Mouse (Mus musculus): ENCODE results near the gene Prkg1. TPM values are rescaled to one million over a fixed set of nuclear protein-coding genes. Genes with fewer than 3 reads are reported as not detected.
A peak's percentile ranks its signal among the peaks of the same experiment; 100 is the strongest.

Prkg1 gene
- total and polyA plus RNA-seq, 3 experiments = 2.2 to 13.6 (median 11.0) TPM

DNA sequence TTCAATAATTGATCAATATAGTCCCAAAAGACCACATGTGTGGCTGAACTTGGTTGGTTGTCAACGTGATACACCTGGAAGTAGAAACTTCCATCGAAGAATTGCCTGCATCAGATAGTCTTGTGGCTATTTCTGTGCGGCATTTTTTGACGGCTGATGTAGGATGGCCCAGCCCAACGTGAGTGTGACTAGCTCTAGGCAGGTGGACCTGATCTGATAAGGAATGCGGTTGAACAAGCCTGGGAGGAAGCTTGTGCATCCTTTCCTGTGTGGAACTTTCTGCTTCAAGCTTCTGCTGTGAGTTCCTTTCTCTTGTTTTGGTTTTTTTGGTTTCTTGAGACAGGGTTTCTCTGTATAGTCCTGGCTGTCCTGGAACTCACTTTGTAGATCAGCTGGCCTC, 660.1 kb downstream of the Prkg1 start:
- H3K79me2 ChIP-seq (replicated peaks; ENCODE audit: control insufficient read depth, insufficient read depth, low read length) = no peaks in the 10 kb centered on the region
- intact Hi-C loops (cut with DNase I) = no loop called here
- TF ChIP-seq POLR2A (IDR thresholded peaks at IDR 0.05; ENCODE audit: insufficient read depth, low read depth, low read length) (no peak), CTCF (IDR thresholded peaks at IDR 0.05) (no peak), EP300 (IDR thresholded peaks at IDR 0.05; ENCODE audit: insufficient read depth, low read depth, low read length) (no peak)
- no peak overlapping the region for H3K27ac ChIP-seq
- no peaks in the 10 kb centered on the region for H3K36me3 ChIP-seq (ENCODE audit: control insufficient read depth, insufficient read depth, low read length)
- no peak for DNase-seq
- H3K4me3 ChIP-seq = no peak overlapping the region
- WGBS = 72% methylated on average over 6 of the region's 6 CpGs
- no peaks in the 10 kb centered on the region for H3K27me3 ChIP-seq (ENCODE audit: control insufficient read depth, insufficient read depth, low read length)
- no peaks in the 10 kb centered on the region for H3K4me1 ChIP-seq (ENCODE audit: control insufficient read depth, insufficient read depth, low read length)
- no peak overlapping the region for H3K9ac ChIP-seq (ENCODE audit: low read depth, low read length)

GRCm38 (mm10) chr19:31099369-31099768, 665.5 kb downstream of the Prkg1 start:
- TF ChIP-seq POLR2A (IDR thresholded peaks at IDR 0.05; ENCODE audit: insufficient read depth, low read depth, low read length) = no peak
- TF ChIP-seq CTCF (IDR thresholded peaks at IDR 0.05) = no peak
- TF ChIP-seq EP300 (IDR thresholded peaks at IDR 0.05; ENCODE audit: insufficient read depth, low read depth, low read length) = no peak
- WGBS = 22% methylated on average over 3 of the region's 3 CpGs
- Histone ChIP-seq H3K4me1 (ENCODE audit: control insufficient read depth, insufficient read depth, low read length) (no peaks in the 10 kb centered on the region), H3K36me3 (ENCODE audit: control insufficient read depth, insufficient read depth, low read length) (no peaks in the 10 kb centered on the region), H3K79me2 (replicated peaks; ENCODE audit: control insufficient read depth, insufficient read depth, low read length) (no peaks in the 10 kb centered on the region), H3K4me3 (no peak overlapping the region), H3K9ac (ENCODE audit: low read depth, low read length) (no peak overlapping the region), H3K27ac (no peak overlapping the region), H3K27me3 (ENCODE audit: control insufficient read depth, insufficient read depth, low read length) (no peaks in the 10 kb centered on the region)
- DNase-seq = no peak
- intact Hi-C loops (cut with DNase I) = no loop called here

GRCm38 (mm10) chr19:31097857-31098256, 667.0 kb downstream of the Prkg1 start:
- Histone ChIP-seq H3K9ac (ENCODE audit: low read depth, low read length) (no peak overlapping the region), H3K4me3 (no peak overlapping the region), H3K79me2 (replicated peaks; ENCODE audit: control insufficient read depth, insufficient read depth, low read length) (no peaks in the 10 kb centered on the region), H3K4me1 (ENCODE audit: control insufficient read depth, insufficient read depth, low read length) (no peaks in the 10 kb centered on the region), H3K36me3 (ENCODE audit: control insufficient read depth, insufficient read depth, low read length) (no peaks in the 10 kb centered on the region), H3K27me3 (ENCODE audit: control insufficient read depth, insufficient read depth, low read length) (no peaks in the 10 kb centered on the region), H3K27ac (no peak overlapping the region)
- no peak for DNase-seq
- TF ChIP-seq EP300 (IDR thresholded peaks at IDR 0.05; ENCODE audit: insufficient read depth, low read depth, low read length) (no peak), POLR2A (IDR thresholded peaks at IDR 0.05; ENCODE audit: insufficient read depth, low read depth, low read length) (no peak), CTCF (IDR thresholded peaks at IDR 0.05) (no peak)
- intact Hi-C loops (cut with DNase I) = no loop called here
- WGBS = 51% methylated on average over 3 of the region's 3 CpGs

DNA sequence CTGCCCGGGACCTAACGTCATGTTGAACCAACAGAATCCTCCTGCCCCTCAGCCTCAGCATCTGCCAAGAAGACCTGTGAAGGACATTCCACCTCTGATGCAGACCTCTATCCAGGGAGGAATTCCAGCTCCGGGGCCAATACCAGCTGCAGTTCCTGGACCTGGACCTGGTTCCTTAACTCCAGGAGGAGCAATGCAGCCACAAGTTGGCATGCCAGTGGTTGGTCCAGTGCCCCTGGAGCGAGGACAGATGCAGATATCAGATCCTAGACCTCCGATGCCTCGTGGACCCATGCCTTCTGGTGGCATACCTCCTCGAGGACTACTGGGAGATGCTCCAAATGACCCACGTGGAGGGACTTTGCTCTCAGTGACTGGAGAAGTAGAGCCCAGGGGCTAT, 681.1 kb downstream of the Prkg1 start:
- Histone ChIP-seq H3K9ac (ENCODE audit: low read depth, low read length) (no peak overlapping the region), H3K27ac (no peak overlapping the region), H3K36me3 (ENCODE audit: control insufficient read depth, insufficient read depth, low read length) (peaks cover 14% of the 10 kb centered on the region), H3K4me3 (peak overlapping the region; percentile 74), H3K79me2 (replicated peaks; ENCODE audit: control insufficient read depth, insufficient read depth, low read length) (no peaks in the 10 kb centered on the region), H3K4me1 (ENCODE audit: control insufficient read depth, insufficient read depth, low read length) (peaks cover 8% of the 10 kb centered on the region), H3K27me3 (ENCODE audit: control insufficient read depth, insufficient read depth, low read length) (no peaks in the 10 kb centered on the region)
- intact Hi-C loops (cut with DNase I) = loop anchor here (10.0 kb wide), 1 partner anchor 681 kb away; the partner anchor contains the start of gene Prkg1
- peak in 1 of 2 experiments; percentile 10 for DNase-seq
- WGBS = 75% methylated on average over 8 of the region's 8 CpGs
- no peak for TF ChIP-seq EP300 (IDR thresholded peaks at IDR 0.05; ENCODE audit: insufficient read depth, low read depth, low read length)
- no peak for TF ChIP-seq POLR2A (IDR thresholded peaks at IDR 0.05; ENCODE audit: insufficient read depth, low read depth, low read length)
- no peak for TF ChIP-seq CTCF (IDR thresholded peaks at IDR 0.05)

GRCm38 (mm10) chr19:31082662-31083429, 682.0 kb downstream of the Prkg1 start, which contains the start of gene Cstf2t:
Cstf2t (plus strand) TSS chr19:31082837.
- peak within 1 kb of the TSS; percentile 86 for H3K9ac ChIP-seq (ENCODE audit: low read depth, low read length)
- peak within 1 kb of the TSS; percentile 74 for H3K4me3 ChIP-seq
- WGBS = 2% methylated on average over 56 of the region's 56 CpGs
- peaks cover 14% of the 10 kb centered on the region for H3K36me3 ChIP-seq (ENCODE audit: control insufficient read depth, insufficient read depth, low read length)
- DNase-seq = peak; percentile 98 to 99
- intact Hi-C loops (cut with DNase I) = loop anchor here (10.0 kb wide), 1 partner anchor 682 kb away; the partner anchor contains the start of gene Prkg1
- H3K27ac ChIP-seq = peak within 1 kb of the TSS; percentile 96
- TF ChIP-seq CTCF (IDR thresholded peaks at IDR 0.05) = no peak
- peak; percentile 84 for TF ChIP-seq EP300 (IDR thresholded peaks at IDR 0.05; ENCODE audit: insufficient read depth, low read depth, low read length)
- peak; percentile 97 for TF ChIP-seq POLR2A (IDR thresholded peaks at IDR 0.05; ENCODE audit: insufficient read depth, low read depth, low read length)
- H3K27me3 ChIP-seq (ENCODE audit: control insufficient read depth, insufficient read depth, low read length) = no peaks in the 10 kb centered on the region
- H3K4me1 ChIP-seq (ENCODE audit: control insufficient read depth, insufficient read depth, low read length) = peaks cover 8% of the 10 kb centered on the region
- no peaks in the 10 kb centered on the region for H3K79me2 ChIP-seq (replicated peaks; ENCODE audit: control insufficient read depth, insufficient read depth, low read length)

- 15% methylated on average over 7 of the region's 7 CpGs for whole genome bisulfite sequencing
- Histone ChIP-seq H3K79me2 (replicated peaks; ENCODE audit: control insufficient read depth, insufficient read depth, low read length) (no peaks in the 10 kb centered on the region), H3K27me3 (ENCODE audit: control insufficient read depth, insufficient read depth, low read length) (no peaks in the 10 kb centered on the region), H3K27ac (peak overlapping the region; percentile 78), H3K36me3 (ENCODE audit: control insufficient read depth, insufficient read depth, low read length) (peaks cover 14% of the 10 kb centered on the region), H3K9ac (ENCODE audit: low read depth, low read length) (peak overlapping the region; percentile 23; the same call in 1 of the 2 replicates), H3K4me1 (ENCODE audit: control insufficient read depth, insufficient read depth, low read length) (peaks cover 8% of the 10 kb centered on the region), H3K4me3 (peak overlapping the region; percentile 74)
- intact Hi-C loops (cut with DNase I) = loop anchor here (10.0 kb wide), 1 partner anchor 683 kb away; the partner anchor contains the start of gene Prkg1
- no peak for DNase-seq
- TF ChIP-seq POLR2A (IDR thresholded peaks at IDR 0.05; ENCODE audit: insufficient read depth, low read depth, low read length) (no peak), CTCF (IDR thresholded peaks at IDR 0.05) (no peak), EP300 (IDR thresholded peaks at IDR 0.05; ENCODE audit: insufficient read depth, low read depth, low read length) (no peak)
These were observed 682.6 kb downstream of the Prkg1 start for GRCm38 (mm10) chr19:31082226-31082625.
